Mouse (Mus musculus): ENCODE data around the gene Trpm2. TPM values are rescaled to one million over a fixed set of nuclear protein-coding genes. Genes with fewer than 3 reads are reported as not detected.

Gene Trpm2
- polyA plus RNA-seq, 1 experiment from 2014 or later: 1.5 TPM

GRCm38 (mm10) chr10:77900903-77901818 is 69.2 kb downstream of the Trpm2 start:
- Histone ChIP-seq H3K36me3 (ENCODE audit: control insufficient read depth, insufficient read depth, low read length) (no peaks in the 10 kb centered on the region), H3K9me3 (ENCODE audit: control insufficient read depth, low read length) (no peaks in the 10 kb centered on the region), H3K4me3 (ENCODE audit: low read depth, low read length) (no peak overlapping the region), H3K4me1 (ENCODE audit: control insufficient read depth, insufficient read depth, low read length) (peaks cover 4% of the 10 kb centered on the region; the same call in 1 of the 2 replicates), H3K27me3 (ENCODE audit: control insufficient read depth, insufficient read depth, low read length) (peaks cover 8% of the 10 kb centered on the region), H3K4me2 (no peak overlapping the region), H3K27ac (ENCODE audit: low read depth, low read length) (no peak overlapping the region), H3K9ac (ENCODE audit: low read length) (no peak overlapping the region)
- WGBS: 83% methylated on average over 27 of the region's 27 CpGs
- DNase-seq (ENCODE audit: low spot score, missing footprints): no peak
- no peak for ATAC-seq (ENCODE audit: low FRiP score)

GRCm38 (mm10) chr10:77900126-77900525 is 70.2 kb downstream of the Trpm2 start:
- Histone ChIP-seq H3K4me3 (ENCODE audit: low read depth, low read length) (no peak overlapping the region), H3K27me3 (ENCODE audit: control insufficient read depth, insufficient read depth, low read length) (peaks cover 8% of the 10 kb centered on the region), H3K27ac (ENCODE audit: low read depth, low read length) (no peak overlapping the region), H3K9me3 (ENCODE audit: control insufficient read depth, low read length) (no peaks in the 10 kb centered on the region), H3K4me2 (no peak overlapping the region), H3K9ac (ENCODE audit: low read length) (no peak overlapping the region), H3K4me1 (ENCODE audit: control insufficient read depth, insufficient read depth, low read length) (peaks cover 6% of the 10 kb centered on the region; the same call in 1 of the 2 replicates), H3K36me3 (ENCODE audit: control insufficient read depth, insufficient read depth, low read length) (no peaks in the 10 kb centered on the region)
- 86% methylated on average over 7 of the region's 7 CpGs for WGBS
- DNase-seq (ENCODE audit: low spot score, missing footprints): no peak
- no peak for ATAC-seq (ENCODE audit: low FRiP score)

GRCm38 (mm10) chr10:77895562-77895961 is 74.8 kb downstream of the Trpm2 start:
- Histone ChIP-seq H3K9ac (ENCODE audit: low read length) (no peak overlapping the region), H3K9me3 (ENCODE audit: control insufficient read depth, low read length) (no peaks in the 10 kb centered on the region), H3K27ac (ENCODE audit: low read depth, low read length) (no peak overlapping the region), H3K4me3 (ENCODE audit: low read depth, low read length) (no peak overlapping the region), H3K36me3 (ENCODE audit: control insufficient read depth, insufficient read depth, low read length) (no peaks in the 10 kb centered on the region), H3K4me1 (ENCODE audit: control insufficient read depth, insufficient read depth, low read length) (peaks cover 2% of the 10 kb centered on the region; the same call in 1 of the 2 replicates), H3K27me3 (ENCODE audit: control insufficient read depth, insufficient read depth, low read length) (no peaks in the 10 kb centered on the region), H3K4me2 (no peak overlapping the region)
- ATAC-seq (ENCODE audit: low FRiP score) (0 out of 2 replicates have a peak, but pooled peaks have one; percentile 22), DNase-seq (ENCODE audit: low spot score, missing footprints) (no peak)
- WGBS: 57% methylated on average over 5 of the region's 5 CpGs

- no peak for ATAC-seq (ENCODE audit: low FRiP score)
These were observed 79.3 kb downstream of the Trpm2 start for GRCm38 (mm10) chr10:77890987-77891565.

GRCm38 (mm10) chr10:77886007-77886747 is 84.2 kb downstream of the Trpm2 start:
- no peak overlapping the region for H3K27ac ChIP-seq (ENCODE audit: low read depth, low read length)
- 51% methylated on average over 12 of the region's 12 CpGs for WGBS
- DNase-seq (ENCODE audit: low spot score, missing footprints): no peak

More at GRCm38 (mm10) chr10:77890987-77891565, 79.3 kb downstream of the Trpm2 start:
- Histone ChIP-seq H3K4me3 (ENCODE audit: low read depth, low read length) (no peak overlapping the region), H3K9me3 (ENCODE audit: control insufficient read depth, low read length) (no peaks in the 10 kb centered on the region), H3K4me1 (ENCODE audit: control insufficient read depth, insufficient read depth, low read length) (peaks cover 2% of the 10 kb centered on the region; the same call in 1 of the 2 replicates), H3K27me3 (ENCODE audit: control insufficient read depth, insufficient read depth, low read length) (no peaks in the 10 kb centered on the region), H3K36me3 (ENCODE audit: control insufficient read depth, insufficient read depth, low read length) (no peaks in the 10 kb centered on the region), H3K4me2 (no peak overlapping the region), H3K27ac (ENCODE audit: low read depth, low read length) (no peak overlapping the region), H3K9ac (ENCODE audit: low read length) (no peak overlapping the region)
- WGBS: 85% methylated on average over 8 of the region's 8 CpGs
- DNase-seq (ENCODE audit: low spot score, missing footprints): no peak

GRCm38 (mm10) chr10:77882553-77882952 is 87.8 kb downstream of the Trpm2 start:
- Histone ChIP-seq H3K9ac (ENCODE audit: low read length) (no peak overlapping the region), H3K4me1 (ENCODE audit: control insufficient read depth, insufficient read depth, low read length) (no peaks in the 10 kb centered on the region), H3K27me3 (ENCODE audit: control insufficient read depth, insufficient read depth, low read length) (no peaks in the 10 kb centered on the region), H3K4me3 (ENCODE audit: low read depth, low read length) (no peak overlapping the region), H3K36me3 (ENCODE audit: control insufficient read depth, insufficient read depth, low read length) (no peaks in the 10 kb centered on the region), H3K9me3 (ENCODE audit: control insufficient read depth, low read length) (no peaks in the 10 kb centered on the region), H3K4me2 (no peak overlapping the region), H3K27ac (ENCODE audit: low read depth, low read length) (no peak overlapping the region)
- no peak for DNase-seq (ENCODE audit: low spot score, missing footprints)
- ATAC-seq (ENCODE audit: low FRiP score): no peak
- 85% methylated on average over 5 of the region's 5 CpGs for WGBS

More at GRCm38 (mm10) chr10:77886007-77886747, 84.2 kb downstream of the Trpm2 start:
- no peaks in the 10 kb centered on the region for H3K4me1 ChIP-seq (ENCODE audit: control insufficient read depth, insufficient read depth, low read length)
- no peak for ATAC-seq (ENCODE audit: low FRiP score)
- no peak overlapping the region for H3K9ac ChIP-seq (ENCODE audit: low read length)
- H3K27me3 ChIP-seq (ENCODE audit: control insufficient read depth, insufficient read depth, low read length): no peaks in the 10 kb centered on the region
- H3K4me2 ChIP-seq: no peak overlapping the region
- H3K9me3 ChIP-seq (ENCODE audit: control insufficient read depth, low read length): no peaks in the 10 kb centered on the region
- no peaks in the 10 kb centered on the region for H3K36me3 ChIP-seq (ENCODE audit: control insufficient read depth, insufficient read depth, low read length)
- no peak overlapping the region for H3K4me3 ChIP-seq (ENCODE audit: low read depth, low read length)

- H3K27ac ChIP-seq (ENCODE audit: low read depth, low read length): no peak overlapping the region
- H3K4me1 ChIP-seq (ENCODE audit: control insufficient read depth, insufficient read depth, low read length): no peaks in the 10 kb centered on the region
- H3K9me3 ChIP-seq (ENCODE audit: control insufficient read depth, low read length): no peaks in the 10 kb centered on the region
- DNase-seq (ENCODE audit: low spot score, missing footprints) (peak; percentile 53), ATAC-seq (ENCODE audit: low FRiP score) (no peak)
- 86% methylated on average over 3 of the region's 3 CpGs for WGBS
- no peaks in the 10 kb centered on the region for H3K36me3 ChIP-seq (ENCODE audit: control insufficient read depth, insufficient read depth, low read length)
- H3K9ac ChIP-seq (ENCODE audit: low read length): no peak overlapping the region
- no peaks in the 10 kb centered on the region for H3K27me3 ChIP-seq (ENCODE audit: control insufficient read depth, insufficient read depth, low read length)
- no peak overlapping the region for H3K4me3 ChIP-seq (ENCODE audit: low read depth, low read length)
- no peak overlapping the region for H3K4me2 ChIP-seq
These were observed 90.1 kb downstream of the Trpm2 start for GRCm38 (mm10) chr10:77880305-77880704.

GRCm38 (mm10) chr10:77878985-77879384 is 91.4 kb downstream of the Trpm2 start:
- ATAC-seq (ENCODE audit: low FRiP score) (no peak), DNase-seq (ENCODE audit: low spot score, missing footprints) (peak; percentile 60)
- 61% methylated on average over 6 of the region's 6 CpGs for WGBS
- no peak overlapping the region for H3K4me3 ChIP-seq (ENCODE audit: low read depth, low read length)
- H3K4me1 ChIP-seq (ENCODE audit: control insufficient read depth, insufficient read depth, low read length): no peaks in the 10 kb centered on the region
- no peaks in the 10 kb centered on the region for H3K27me3 ChIP-seq (ENCODE audit: control insufficient read depth, insufficient read depth, low read length)
- H3K9ac ChIP-seq (ENCODE audit: low read length): no peak overlapping the region
- no peak overlapping the region for H3K4me2 ChIP-seq
- no peak overlapping the region for H3K27ac ChIP-seq (ENCODE audit: low read depth, low read length)
- no peaks in the 10 kb centered on the region for H3K36me3 ChIP-seq (ENCODE audit: control insufficient read depth, insufficient read depth, low read length)
- H3K9me3 ChIP-seq (ENCODE audit: control insufficient read depth, low read length): no peaks in the 10 kb centered on the region
